Mouse (Mus musculus) spleen, adult 12 weeks (tissue): ENCODE measurements around the gene Vwa8.

Source experiments
- DNase-seq: peaks from one replicate; pipeline ENCODE4 v3.0.0; 2022; ENCODE audit warnings: low spot score

Vwa8 gene

GRCm38 (mm10) chr14:79227955-79228354, 379.1 kb downstream of the Vwa8 start:
- DNase-seq: no peak

DNA sequence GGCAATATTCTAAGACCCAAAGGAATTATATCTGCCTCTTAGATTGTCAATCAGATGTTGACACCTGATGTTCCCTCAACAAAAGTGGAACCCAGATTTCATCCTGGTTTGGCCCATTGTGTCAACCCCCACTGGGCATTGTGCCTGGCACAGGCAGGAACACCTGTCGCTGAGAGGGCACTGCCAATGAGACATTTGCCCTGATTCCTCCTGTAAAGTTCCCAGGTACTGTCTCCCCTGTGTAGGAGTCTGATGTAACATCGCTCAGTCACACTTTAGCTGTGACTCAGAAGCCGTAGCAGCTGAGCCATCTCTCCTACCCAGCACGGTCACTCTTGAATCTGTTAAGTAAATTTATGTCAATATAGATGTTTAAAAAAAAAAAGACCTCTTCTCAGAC, 382.8 kb downstream of the Vwa8 start:
- DNase-seq: no peak

- no peak for DNase-seq
Observed at GRCm38 (mm10) chr14:79233697-79234096, 384.8 kb downstream of the Vwa8 start.

- DNase-seq: no peak
Observed at GRCm38 (mm10) chr14:79234513-79234912, 385.7 kb downstream of the Vwa8 start.

- DNase-seq: no peak
Observed at GRCm38 (mm10) chr14:79235157-79235556, 386.3 kb downstream of the Vwa8 start.

GRCm38 (mm10) chr14:79236261-79236660, 387.4 kb downstream of the Vwa8 start:
- no peak for DNase-seq

DNA sequence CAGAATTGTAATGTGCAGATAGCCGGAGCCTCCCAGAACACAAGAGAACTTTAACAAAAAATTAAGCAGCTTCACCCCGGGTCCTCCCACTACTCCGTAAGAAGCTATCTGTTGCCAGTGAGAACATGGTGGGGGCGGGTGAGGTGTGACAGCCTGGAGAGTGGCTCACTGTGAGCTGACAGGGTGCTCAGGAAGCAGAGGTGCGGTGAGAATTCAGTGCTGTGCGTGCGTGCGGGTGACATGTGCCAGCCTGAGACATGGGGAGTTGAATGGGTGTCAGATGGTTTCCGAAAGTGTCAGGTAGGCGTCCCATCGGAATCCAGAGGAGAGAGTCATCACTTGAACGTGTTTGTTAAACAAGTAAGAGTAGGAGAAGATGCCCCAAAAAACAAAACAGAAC, 390.6 kb downstream of the Vwa8 start:
- no peak for DNase-seq

GRCm38 (mm10) chr14:79241057-79241570, 392.3 kb downstream of the Vwa8 start:
- no peak for DNase-seq

DNA sequence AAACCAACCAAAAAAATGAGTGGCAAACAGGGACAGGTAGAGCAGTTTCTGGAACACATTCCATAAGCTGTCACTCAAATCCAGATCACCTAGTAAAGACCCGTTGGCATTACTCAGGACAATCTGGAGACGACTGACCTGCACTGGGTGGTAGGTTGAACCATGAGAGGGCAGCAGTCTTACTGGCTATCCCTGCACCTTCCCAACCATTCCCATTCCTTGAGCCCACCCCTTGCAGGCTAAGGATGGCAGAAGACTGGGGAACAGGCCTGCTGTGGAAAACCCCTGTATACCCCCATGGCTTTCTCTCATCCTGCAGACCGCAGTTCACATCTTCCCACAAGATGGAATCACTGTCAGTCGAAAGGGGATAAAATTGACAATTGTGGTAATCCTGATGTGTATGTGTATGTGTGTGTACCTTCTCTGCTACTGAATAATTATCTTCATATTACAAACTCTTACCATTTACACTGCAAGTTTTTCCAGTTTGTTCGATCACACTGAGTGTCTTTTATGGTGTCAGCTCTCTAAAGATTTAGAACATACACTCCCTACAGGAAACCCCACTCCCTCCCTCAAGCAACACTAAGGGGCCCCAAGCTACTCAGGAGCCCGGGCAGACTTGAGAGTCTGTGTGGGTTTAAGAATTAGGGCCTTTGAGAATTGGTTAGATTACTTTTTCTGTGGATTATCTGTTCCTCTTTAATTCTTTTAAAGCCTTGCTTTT, 393.0 kb downstream of the Vwa8 start:
- no peak for DNase-seq

DNA sequence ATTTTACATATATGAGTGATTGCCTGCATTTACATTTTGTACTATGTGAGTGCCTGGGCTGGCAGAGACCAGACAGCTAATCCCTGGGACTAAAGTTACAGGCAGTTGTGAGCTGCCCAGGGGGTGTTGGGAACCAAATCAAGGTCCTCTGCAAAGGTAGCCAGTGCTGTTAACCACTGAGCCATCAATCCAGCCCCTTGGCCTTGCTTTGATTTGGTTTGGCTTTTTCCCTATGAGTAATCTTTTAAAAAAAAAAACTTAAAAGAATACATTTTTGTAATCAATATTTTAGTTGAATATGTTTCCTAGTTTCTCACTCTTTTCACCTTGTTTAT, 393.5 kb downstream of the Vwa8 start:
- DNase-seq: no peak

DNA sequence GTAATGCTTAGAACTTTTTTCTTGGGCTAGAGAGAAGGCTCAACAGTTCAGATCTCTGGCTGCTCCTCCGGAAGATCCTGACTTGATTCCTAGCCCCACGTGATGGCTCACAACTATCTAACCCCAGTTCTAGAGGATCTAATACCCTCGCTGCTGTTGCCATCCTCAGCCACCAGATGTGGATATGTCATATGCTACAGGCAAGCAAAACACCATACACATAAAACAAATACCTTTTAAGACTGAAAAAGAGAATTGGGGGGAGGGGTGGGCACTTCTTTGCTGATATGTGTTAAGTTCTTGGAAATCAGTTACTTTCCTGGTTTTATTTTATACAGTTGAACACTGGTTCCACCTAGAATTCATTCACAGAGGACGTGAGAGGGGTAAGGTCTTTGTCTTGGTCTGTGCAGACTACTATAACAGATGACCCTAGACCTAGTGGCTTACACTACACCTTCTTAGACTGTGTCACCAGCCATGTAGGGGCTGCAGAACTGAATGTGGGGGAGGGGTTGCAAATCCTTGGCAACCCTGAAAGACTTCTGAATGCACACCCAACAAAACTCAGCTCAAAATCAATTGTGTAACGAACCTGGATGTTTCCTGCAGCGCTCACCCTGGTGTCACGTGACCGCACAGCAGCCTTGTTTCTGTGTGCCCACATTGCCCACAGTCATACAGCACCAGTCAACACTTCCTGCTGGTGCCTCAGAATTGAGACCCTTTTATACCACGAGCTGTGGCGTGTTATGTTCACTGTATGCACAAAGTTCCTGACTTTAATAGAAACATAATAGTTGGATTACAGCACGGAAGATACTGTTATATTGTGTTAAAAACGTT, 394.4 kb downstream of the Vwa8 start:
- no peak for DNase-seq

DNA sequence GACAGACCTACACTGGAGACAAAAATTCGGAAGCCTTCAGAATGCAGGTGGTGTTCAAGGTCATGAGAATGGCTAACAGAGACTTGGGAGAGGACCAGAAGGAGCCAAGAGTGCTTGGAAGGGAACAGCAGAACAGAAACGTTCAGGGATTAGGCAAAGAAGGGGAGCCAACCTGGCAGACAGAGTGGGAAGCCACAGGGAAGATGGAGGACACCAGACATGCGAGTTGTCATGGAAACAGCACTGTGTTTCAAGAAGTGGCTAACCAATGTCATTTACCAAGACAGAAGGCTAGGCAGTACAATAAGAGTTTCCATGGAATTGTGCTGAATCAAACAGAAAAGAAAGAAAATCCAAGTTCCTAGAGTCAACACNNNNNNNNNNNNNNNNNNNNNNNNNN, 395.7 kb downstream of the Vwa8 start:
- no peak for DNase-seq

GRCm38 (mm10) chr14:79251727-79252285, 403.0 kb downstream of the Vwa8 start:
- DNase-seq: no peak
